9 mouse cellular contexts compared by ENCODE assay signal in genomic region chr1:153485201-153485796, GRCm38 (mm10). TPM values are rescaled to one million over a fixed set of nuclear protein-coding genes. Genes with fewer than 3 reads are reported as not detected.
DNase-seq lines count a peak whose midpoint lies in the region; ATAC-seq and TF ChIP-seq lines count a peak whose summit lies in the region.
"Had no signal": no experiment of that assay in that cellular context is flagged by ENCODE, and none has a peak within 500 bp of the region (broad histone marks: within the 10 kb centered on the region; RNA-seq: fewer than 3 reads in every experiment).

No protein-coding gene starts in this region.

- no peaks in the 10 kb centered on the region for H3K9me3 ChIP-seq in E14TG2a.4 (ENCODE audit: low read length)
- H3K9me3 ChIP-seq in forebrain, embryonic 16.5 days (ENCODE audit: control insufficient read depth, low read length), result no peaks in the 10 kb centered on the region
- no peaks in the 10 kb centered on the region for H3K9me3 ChIP-seq in liver, embryonic 16.5 days (replicated peaks; ENCODE audit: control insufficient read depth, low read length)

- H3K27ac ChIP-seq in gastrocnemius, adult 2 months, result peak overlapping the region; percentile 1
- H3K27ac ChIP-seq in forebrain, embryonic 16.5 days (ENCODE audit: low read length), result no peak overlapping the region
- H3K27ac ChIP-seq in liver, embryonic 16.5 days (ENCODE audit: low read length), result peak overlapping the region; percentile 50

- no peak for DNase-seq in gastrocnemius, adult 2 months
- no peak for DNase-seq in gastrocnemius, postnatal 4 days (ENCODE audit: low spot score in 2 of 2)
- DNase-seq in thymus, postnatal 4 days, result no peak
- DNase-seq in right cerebral cortex, postnatal 14 days, result no peak
- DNase-seq in cerebellum, adult 9-11 months, result no peak
- DNase-seq: lung, adult 18-20 months had no signal

- WGBS in forebrain, embryonic 16.5 days, result 37% methylated on average over 2 of the region's 2 CpGs
- WGBS in liver, embryonic 16.5 days (ENCODE audit: insufficient replicate concordance), result 24% methylated on average over 2 of the region's 2 CpGs

- intact Hi-C loops in gastrocnemius, adult 2 months (cut with DNase I), result no loop called here

- H3K27me3 ChIP-seq in E14TG2a.4 (ENCODE audit: insufficient read depth, low read length), result no peaks in the 10 kb centered on the region
- no peaks in the 10 kb centered on the region for H3K27me3 ChIP-seq in forebrain, embryonic 16.5 days (replicated peaks; ENCODE audit: control insufficient read depth, insufficient read depth, low read length)
- no peaks in the 10 kb centered on the region for H3K27me3 ChIP-seq in liver, embryonic 16.5 days (ENCODE audit: control insufficient read depth, insufficient read depth, low read depth, low read length)

- H3K4me2 ChIP-seq in forebrain, embryonic 16.5 days (ENCODE audit: low read length), result peak overlapping the region; percentile 96
- peak overlapping the region; percentile 84 for H3K4me2 ChIP-seq in liver, embryonic 16.5 days (ENCODE audit: low read depth, low read length)

- no peak for TF ChIP-seq CTCF in gastrocnemius, adult 2 months (IDR thresholded peaks at IDR 0.05)
- TF ChIP-seq CTCF in E14TG2a.4 (conservative IDR thresholded peaks at IDR 0.05; ENCODE audit: low read length), result no peak

- ATAC-seq in forebrain, embryonic 16.5 days, result no peak
- no peak for ATAC-seq in liver, embryonic 16.5 days (ENCODE audit: low read depth)

- no peak overlapping the region for H3K9ac ChIP-seq in forebrain, embryonic 16.5 days (replicated peaks; ENCODE audit: low read depth, low read length)
- H3K9ac ChIP-seq in liver, embryonic 16.5 days (ENCODE audit: low read depth, low read length), result peak overlapping the region; percentile 32

- peaks cover 54% of the 10 kb centered on the region for H3K36me3 ChIP-seq in E14TG2a.4 (ENCODE audit: insufficient read depth, low read length)
- peaks cover 6% of the 10 kb centered on the region for H3K36me3 ChIP-seq in forebrain, embryonic 16.5 days (ENCODE audit: control insufficient read depth, insufficient read depth)
- H3K36me3 ChIP-seq in liver, embryonic 16.5 days (ENCODE audit: control insufficient read depth, insufficient read depth), result peaks cover 16% of the 10 kb centered on the region

- peak overlapping the region; percentile 21 for H3K4me3 ChIP-seq in gastrocnemius, adult 2 months
- H3K4me3 ChIP-seq in E14TG2a.4 (replicated peaks; ENCODE audit: low read length), result peak overlapping the region; percentile 100
- H3K4me3 ChIP-seq in forebrain, embryonic 16.5 days (replicated peaks; ENCODE audit: low read length), result peak overlapping the region; percentile 29
- H3K4me3 ChIP-seq in liver, embryonic 16.5 days (ENCODE audit: low read depth, low read length), result peak overlapping the region; percentile 44

- peaks cover 74% of the 10 kb centered on the region for H3K4me1 ChIP-seq in E14TG2a.4 (replicated peaks; ENCODE audit: low read depth, low read length)
- H3K4me1 ChIP-seq in forebrain, embryonic 16.5 days (replicated peaks; ENCODE audit: control insufficient read depth, insufficient read depth, low read length), result peaks cover 23% of the 10 kb centered on the region
- H3K4me1 ChIP-seq in liver, embryonic 16.5 days (ENCODE audit: control insufficient read depth, low read depth, low read length), result peaks cover 16% of the 10 kb centered on the region

RNA-seq across cellular contexts. Expression of gene Dhx9, which starts 2.2 kb away (rescaled TPM):
- total RNA-seq in gastrocnemius, adult 2 months (2021), result 10 to 100 TPM; 26.1 to 29.5 TPM
- 10 to 100 TPM; 86.7 to 95.6 TPM for total RNA-seq in gastrocnemius, postnatal 4 days (2021)
- polyA plus RNA-seq in forebrain, embryonic 16.5 days (2015; fragmentation: Nextera tagmentation; extraction: Ambion mirVana), result 30.8 and 38.4 TPM in 2 replicates
- 8.5 and 9.0 TPM in 2 replicates for polyA plus RNA-seq in liver, embryonic 16.5 days (2015; fragmentation: Nextera tagmentation; extraction: Ambion mirVana)

Comparison
In these comparisons a context has a peak if more than half of its experiments do, and no peak if none do; other contexts are left out.
1. H3K4me3 ChIP-seq: peak in every context shown above with its lines; median percentile 100 in E14TG2a.4; 44 in liver, embryonic 16.5 days; 29 in forebrain, embryonic 16.5 days; 21 in gastrocnemius, adult 2 months.